Mouse (Mus musculus): Measurements from ENCODE around the gene Krt1. TPM values are rescaled to one million over a fixed set of nuclear protein-coding genes. Genes with fewer than 3 reads are reported as not detected.

Krt1 gene
- total and polyA plus RNA-seq, 2 experiments from 2014 or later: 9.2 to 20.9 TPM

DNA sequence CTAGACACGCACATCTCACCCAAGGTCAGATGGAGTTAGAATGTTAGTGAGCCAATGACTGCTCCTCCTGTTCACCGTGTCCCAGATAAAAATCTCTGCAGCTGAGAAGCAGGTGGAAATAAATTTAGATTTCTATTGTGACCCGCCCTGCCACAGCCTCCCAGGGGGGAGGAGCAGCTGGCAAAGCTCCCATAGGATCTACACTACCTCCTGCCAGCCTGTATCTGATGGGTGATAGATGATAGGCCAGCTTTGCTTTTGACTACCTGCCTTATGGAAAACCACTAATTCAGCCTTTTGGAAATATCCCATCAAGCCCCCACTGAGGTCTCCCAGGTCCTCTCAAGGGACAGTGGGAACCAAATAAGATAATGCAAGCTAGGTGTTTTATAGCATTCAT is 5.1 kb upstream of the Krt1 start:
- ATAC-seq (no peak), DNase-seq (no peak)
- Histone ChIP-seq H3K9me3 (ENCODE audit: low read length) (no peaks in the 10 kb centered on the region), H3K4me3 (ENCODE audit: low read depth, low read length) (no peak overlapping the region), H3K4me2 (ENCODE audit: low read depth) (no peak overlapping the region), H3K4me1 (ENCODE audit: insufficient read depth) (0 out of 2 replicates have a peak, but pooled peaks cover 3% of the 10 kb centered on the region), H3K27ac (ENCODE audit: low read depth, low read length) (no peak overlapping the region), H3K36me3 (ENCODE audit: insufficient read depth) (no peaks in the 10 kb centered on the region), H3K27me3 (ENCODE audit: insufficient read depth, low read length) (peaks cover 18% of the 10 kb centered on the region), H3K9ac (no peak overlapping the region)
- no peak for TF ChIP-seq CTCF (IDR thresholded peaks at IDR 0.05; ENCODE audit: low read depth)
- 70% methylated on average over 3 of the region's 3 CpGs for WGBS

DNA sequence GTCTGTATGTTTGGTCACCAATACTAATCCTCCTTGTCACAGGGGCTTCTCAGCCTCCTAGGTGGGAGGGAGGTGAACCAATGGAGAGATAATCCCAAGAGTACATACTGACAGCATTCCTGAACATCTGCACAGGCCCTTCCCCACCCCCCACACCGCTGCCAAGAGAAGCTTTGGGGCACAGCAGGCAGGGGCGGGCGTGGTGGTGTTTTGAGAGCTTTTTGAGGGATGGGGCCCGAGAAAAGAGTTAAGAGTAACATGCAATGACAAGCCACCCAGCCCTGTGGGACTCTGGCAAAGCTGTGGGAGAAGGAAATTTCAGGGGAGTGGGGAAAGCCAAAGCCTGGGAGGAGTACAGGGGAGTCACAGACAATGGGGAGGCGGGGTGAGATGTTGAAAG is 3.7 kb upstream of the Krt1 start:
- Histone ChIP-seq H3K27ac (ENCODE audit: low read depth, low read length) (no peak overlapping the region), H3K27me3 (ENCODE audit: insufficient read depth, low read length) (peaks cover 14% of the 10 kb centered on the region), H3K4me1 (ENCODE audit: insufficient read depth) (no peaks in the 10 kb centered on the region), H3K9ac (no peak overlapping the region), H3K4me3 (ENCODE audit: low read depth, low read length) (no peak overlapping the region), H3K4me2 (ENCODE audit: low read depth) (no peak overlapping the region), H3K9me3 (ENCODE audit: low read length) (no peaks in the 10 kb centered on the region), H3K36me3 (ENCODE audit: insufficient read depth) (no peaks in the 10 kb centered on the region)
- ATAC-seq (no peak), DNase-seq (no peak)
- 20% methylated on average over 5 of the region's 5 CpGs for WGBS
- TF ChIP-seq CTCF (IDR thresholded peaks at IDR 0.05; ENCODE audit: low read depth): no peak

DNA sequence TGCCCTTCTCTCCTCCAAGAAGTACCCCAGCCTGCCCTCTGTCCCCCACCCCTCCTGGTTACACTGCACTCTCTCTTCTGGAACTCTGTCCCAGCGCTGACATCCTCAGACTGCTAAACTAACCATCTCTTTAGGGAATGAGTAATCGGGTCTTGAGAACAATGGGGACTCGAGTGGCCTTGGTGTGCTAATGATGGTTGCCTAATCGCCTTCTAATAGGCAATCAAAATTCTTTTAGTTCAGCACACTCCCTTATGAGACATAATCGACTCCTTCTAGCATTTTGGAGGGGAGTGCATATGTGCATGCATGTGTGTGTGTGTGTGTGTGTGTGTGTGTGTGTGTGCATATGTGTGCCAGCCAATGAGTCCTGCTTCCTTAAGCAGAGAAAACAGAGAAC is 2.0 kb upstream of the Krt1 start:
- H3K36me3 ChIP-seq (ENCODE audit: insufficient read depth): no peaks in the 10 kb centered on the region
- H3K4me3 ChIP-seq (ENCODE audit: low read depth, low read length): no peak overlapping the region
- WGBS: 7% methylated on average over 5 of the region's 5 CpGs

DNA sequence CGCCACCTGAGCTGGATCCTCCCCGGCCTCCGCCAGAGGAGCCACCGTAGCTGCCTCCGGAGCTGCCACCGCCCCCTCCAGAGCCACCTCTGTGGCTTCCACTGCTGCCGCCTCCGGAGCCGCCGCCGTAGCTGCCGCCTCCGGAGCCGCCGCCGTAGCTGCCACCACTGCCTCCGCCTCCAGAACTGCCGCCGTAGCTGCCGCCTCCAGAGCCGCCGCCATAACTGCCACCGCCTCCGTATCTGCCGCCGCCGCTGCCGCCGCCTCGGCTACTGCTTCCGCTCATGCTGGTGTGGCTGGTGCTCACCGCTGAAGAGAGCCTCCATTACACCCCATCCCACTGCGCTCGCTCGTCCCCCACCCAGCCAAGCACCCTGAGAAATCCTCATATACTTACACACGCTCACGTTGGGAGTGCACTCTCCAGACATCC is 4.6 kb downstream of the Krt1 start:
- no peak for TF ChIP-seq CTCF (IDR thresholded peaks at IDR 0.05; ENCODE audit: low read depth)
- WGBS: under 1% methylated on average over 34 of the region's 37 CpGs
- H3K27me3 ChIP-seq (ENCODE audit: insufficient read depth, low read length): no peaks in the 10 kb centered on the region
- H3K4me2 ChIP-seq (ENCODE audit: low read depth): peak overlapping the region; percentile 69
- H3K27ac ChIP-seq (ENCODE audit: low read depth, low read length): peak overlapping the region; percentile 91
- peak overlapping the region; percentile 49 for H3K4me3 ChIP-seq (ENCODE audit: low read depth, low read length)
- H3K9ac ChIP-seq: peak overlapping the region; percentile 78
- H3K9me3 ChIP-seq (ENCODE audit: low read length): no peaks in the 10 kb centered on the region
- H3K36me3 ChIP-seq (ENCODE audit: insufficient read depth): no peaks in the 10 kb centered on the region
- peak; percentile 90 for ATAC-seq
- H3K4me1 ChIP-seq (ENCODE audit: insufficient read depth): peaks cover 9% of the 10 kb centered on the region; the same call in 1 of the 2 replicates
- peak; percentile 73 for DNase-seq

More for the DNA sequence above, 2.0 kb upstream of the Krt1 start:
- H3K9me3 ChIP-seq (ENCODE audit: low read length): no peaks in the 10 kb centered on the region
- H3K4me2 ChIP-seq (ENCODE audit: low read depth): no peak overlapping the region
- no peaks in the 10 kb centered on the region for H3K4me1 ChIP-seq (ENCODE audit: insufficient read depth)
- no peak overlapping the region for H3K9ac ChIP-seq
- H3K27ac ChIP-seq (ENCODE audit: low read depth, low read length): no peak overlapping the region
- H3K27me3 ChIP-seq (ENCODE audit: insufficient read depth, low read length): no peaks in the 10 kb centered on the region
- ATAC-seq (no peak), DNase-seq (no peak)
- no peak for TF ChIP-seq CTCF (IDR thresholded peaks at IDR 0.05; ENCODE audit: low read depth)

DNA sequence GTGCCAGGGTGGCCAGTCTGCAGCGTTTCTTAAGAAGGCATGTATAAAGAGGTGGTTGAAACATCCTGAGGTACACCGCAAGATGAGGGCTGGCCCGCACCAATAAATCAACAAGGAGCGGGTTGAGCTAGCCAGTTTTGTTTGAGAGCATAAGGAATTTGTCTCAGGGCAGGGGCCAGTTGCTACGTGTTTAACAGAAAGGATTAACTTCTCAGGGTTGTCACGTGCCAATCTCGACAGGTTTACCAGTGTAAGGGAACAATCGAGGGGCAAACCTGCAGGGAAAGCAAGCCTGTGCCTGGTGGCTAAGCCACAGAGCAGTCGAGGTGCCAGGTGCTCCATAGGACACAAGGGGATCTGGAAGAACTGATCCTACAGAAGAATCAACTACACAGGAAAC is 7.4 kb downstream of the Krt1 start:
- Histone ChIP-seq H3K4me1 (ENCODE audit: insufficient read depth) (peaks cover 9% of the 10 kb centered on the region; the same call in 1 of the 2 replicates), H3K9me3 (ENCODE audit: low read length) (no peaks in the 10 kb centered on the region), H3K4me3 (ENCODE audit: low read depth, low read length) (no peak overlapping the region), H3K4me2 (ENCODE audit: low read depth) (no peak overlapping the region), H3K27me3 (ENCODE audit: insufficient read depth, low read length) (no peaks in the 10 kb centered on the region), H3K36me3 (ENCODE audit: insufficient read depth) (no peaks in the 10 kb centered on the region), H3K9ac (no peak overlapping the region), H3K27ac (ENCODE audit: low read depth, low read length) (no peak overlapping the region)
- DNase-seq: no peak
- TF ChIP-seq CTCF (IDR thresholded peaks at IDR 0.05; ENCODE audit: low read depth): no peak
- WGBS: 60% methylated on average over 9 of the region's 9 CpGs
- ATAC-seq: no peak

DNA sequence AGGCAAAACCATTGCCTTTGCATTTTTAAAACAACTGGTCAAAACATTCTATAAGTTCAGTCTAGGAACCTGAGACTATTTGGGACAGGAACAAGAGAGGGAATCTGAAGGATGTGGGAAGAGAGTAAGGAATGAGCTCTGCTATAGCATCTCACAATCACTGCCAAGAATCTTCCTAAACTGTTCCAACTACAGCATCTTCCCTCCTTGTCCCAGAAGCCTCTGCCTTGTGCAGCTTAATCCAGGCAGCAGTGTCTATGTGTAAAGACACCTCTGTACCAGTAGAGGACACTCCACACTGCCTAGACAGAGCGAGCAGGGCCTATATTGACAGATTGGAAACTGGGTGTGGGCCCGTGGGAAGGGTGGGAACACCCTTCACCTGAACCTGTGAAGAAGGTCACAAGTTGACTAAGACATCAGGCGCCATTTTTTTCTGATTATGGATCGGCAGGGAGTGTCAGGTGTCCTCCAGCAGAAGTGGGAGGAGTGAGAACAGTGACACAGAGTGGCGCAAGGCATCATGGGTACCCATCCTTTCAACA is 15.7 kb downstream of the Krt1 start:
- ATAC-seq: no peak
- Histone ChIP-seq H3K27me3 (ENCODE audit: insufficient read depth, low read length) (no peaks in the 10 kb centered on the region), H3K4me1 (ENCODE audit: insufficient read depth) (no peaks in the 10 kb centered on the region), H3K4me2 (ENCODE audit: low read depth) (no peak overlapping the region), H3K27ac (ENCODE audit: low read depth, low read length) (no peak overlapping the region), H3K9ac (no peak overlapping the region), H3K36me3 (ENCODE audit: insufficient read depth) (no peaks in the 10 kb centered on the region), H3K9me3 (ENCODE audit: low read length) (no peaks in the 10 kb centered on the region), H3K4me3 (ENCODE audit: low read depth, low read length) (no peak overlapping the region)
- no peak for DNase-seq
- WGBS: 64% methylated on average over 5 of the region's 5 CpGs
- peak; percentile 13; the same call in 1 of the 2 replicates for TF ChIP-seq CTCF (IDR thresholded peaks at IDR 0.05; ENCODE audit: low read depth)

DNA sequence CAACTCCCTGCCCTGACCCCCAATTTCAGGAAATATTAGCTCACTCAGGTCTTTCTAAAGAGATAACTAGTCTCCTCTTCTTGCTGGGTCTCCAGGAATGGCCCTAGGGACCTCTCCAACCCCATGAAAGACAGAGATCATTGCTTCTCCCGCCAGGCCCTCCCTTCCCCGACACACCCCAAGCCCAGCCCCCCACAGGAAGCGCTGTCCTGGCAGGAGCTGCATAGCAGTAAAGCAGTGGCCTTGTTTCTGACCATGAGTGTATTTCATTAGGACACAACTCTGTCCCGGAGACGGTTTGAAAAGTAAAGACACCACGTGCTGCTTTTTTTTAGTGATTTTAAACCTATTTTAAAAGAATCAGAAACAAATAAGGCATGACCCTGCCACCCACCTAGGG is 17.5 kb downstream of the Krt1 start:
- TF ChIP-seq CTCF (IDR thresholded peaks at IDR 0.05; ENCODE audit: low read depth): no peak
- DNase-seq: no peak
- Histone ChIP-seq H3K4me1 (ENCODE audit: insufficient read depth) (no peaks in the 10 kb centered on the region), H3K9ac (no peak overlapping the region), H3K27me3 (ENCODE audit: insufficient read depth, low read length) (no peaks in the 10 kb centered on the region), H3K4me2 (ENCODE audit: low read depth) (no peak overlapping the region), H3K36me3 (ENCODE audit: insufficient read depth) (no peaks in the 10 kb centered on the region), H3K9me3 (ENCODE audit: low read length) (no peaks in the 10 kb centered on the region), H3K4me3 (ENCODE audit: low read depth, low read length) (no peak overlapping the region), H3K27ac (ENCODE audit: low read depth, low read length) (no peak overlapping the region)
- WGBS: 59% methylated on average over 6 of the region's 6 CpGs
- no peak for ATAC-seq

Measured in forebrain, postnatal 0 days (tissue).